Mouse (Mus musculus) stomach, postnatal 0 days (tissue): ENCODE measurements around the gene Armc5. TPM values are rescaled to one million over a fixed set of nuclear protein-coding genes. Genes with fewer than 3 reads are reported as not detected.
A peak's percentile ranks its signal among the peaks of the same experiment; 100 is the strongest.

Source experiments
- ATAC-seq: fragments of 200-750 bp; cut with Nextera tagmentation; 2 replicates; pipeline ENCODE4 v1.8.0; 2017; ENCODE audit not compliant: low FRiP score, low TSS enrichment
- DNase-seq: peaks from one replicate; pipeline ENCODE4 v3.0.0-alpha.2; 2016; ENCODE audit warnings: low spot score
- H3K27ac ChIP-seq: fragments of 300-500 bp; sonication (generic); replicated peaks from 2 replicates; pipeline ENCODE4 v1.5.1; 2014; ENCODE audit warnings: mild to moderate bottlenecking, control low read depth
- H3K27me3 ChIP-seq: fragments of 300-500 bp; sonication (generic); 2 replicates; pipeline ENCODE4 v1.6.1; 2014; ENCODE audit warnings: low read length; ENCODE audit not compliant: control insufficient read depth, insufficient read depth
- H3K36me3 ChIP-seq: fragments of 300-500 bp; sonication (generic); 2 replicates; pipeline ENCODE4 v1.6.1; 2014; ENCODE audit warnings: low read length, mixed read lengths; ENCODE audit not compliant: control insufficient read depth, insufficient read depth
- H3K4me1 ChIP-seq: fragments of 300-500 bp; sonication (generic); replicated peaks from 2 replicates; pipeline ENCODE4 v1.6.1; 2014; ENCODE audit warnings: antibody characterized with exemption; ENCODE audit not compliant: control insufficient read depth, insufficient read depth
- H3K4me2 ChIP-seq: fragments of 300-500 bp; sonication (generic); replicated peaks from 2 replicates; pipeline ENCODE4 v1.6.1; 2014; ENCODE audit warnings: low read depth, mild to moderate bottlenecking, control low read depth, moderate library complexity
- H3K4me3 ChIP-seq: fragments of 300-500 bp; sonication (generic); 2 replicates; pipeline ENCODE4 v1.5.1; 2014; ENCODE audit warnings: low read depth, low read length, control low read depth
- H3K9ac ChIP-seq: fragments of 300-500 bp; sonication (generic); 2 replicates; pipeline ENCODE4 v1.6.1; 2014; ENCODE audit warnings: mild to moderate bottlenecking, low read length, control low read depth, mixed read lengths
- H3K9me3 ChIP-seq: fragments of 300-500 bp; sonication (generic); 2 replicates; pipeline ENCODE4 v1.6.1; 2016; ENCODE audit warnings: low read length; ENCODE audit not compliant: control insufficient read depth
- CTCF ChIP-seq: IDR thresholded peaks from 2 replicates; pipeline ENCODE4 v1.5.1; 2016; ENCODE audit warnings: antibody characterized with exemption, low read depth, mild to moderate bottlenecking, moderate library complexity
- EP300 ChIP-seq: optimal IDR thresholded peaks from 2 replicates; pipeline ENCODE3; 2016; ENCODE audit warnings: antibody characterized with exemption
- WGBS: fragments of 180-500 bp; shearing (Covaris S2); extraction: QIAGEN DNeasy Blood & Tissue Kit; methylation state at CpG from one replicate; pipeline ENCODE4 v1.1.7; 2014; 5-methylcytosine and 5-hydroxymethylcytosine counted together
- polyA plus RNA-seq: library from polyadenylated mRNA; unstranded; fragments of >200 nt; fragmentation: Nextera tagmentation; extraction: Ambion mirVana; gene quantifications from 2 replicates; pipeline ENCODE4 v1.2.1, GENCODE M21; 2015

The Armc5 gene
- polyA plus RNA-seq: 10.7 and 12.4 TPM in 2 replicates

GRCm38 (mm10) chr7:128236856-128237592 lies at the start of gene Armc5:
Gene Armc5 (plus strand): TSS chr7:128237342.
- peak; percentile 84 for DNase-seq
- peak within 1 kb of the TSS; percentile 98 for H3K27ac ChIP-seq
- peaks cover 18% of the 10 kb centered on the region for H3K36me3 ChIP-seq
- H3K9me3 ChIP-seq: no peaks in the 10 kb centered on the region
- peak within 1 kb of the TSS; percentile 71 for H3K4me3 ChIP-seq
- no peaks in the 10 kb centered on the region; the same call in 1 of the 2 replicates for H3K4me1 ChIP-seq
- H3K27me3 ChIP-seq: no peaks in the 10 kb centered on the region
- peak; percentile 40 for ATAC-seq
- TF ChIP-seq CTCF (peak; percentile 86), EP300 (no peak)
- peak within 1 kb of the TSS; percentile 81 for H3K4me2 ChIP-seq
- 22% methylated on average over 37 of the region's 37 CpGs for WGBS
- peak within 1 kb of the TSS; percentile 89 for H3K9ac ChIP-seq

- H3K9me3 ChIP-seq: no peaks in the 10 kb centered on the region
- H3K27ac ChIP-seq: no peak overlapping the region
- WGBS: 88% methylated on average over 9 of the region's 9 CpGs
- H3K4me1 ChIP-seq: no peaks in the 10 kb centered on the region
- ATAC-seq (no peak), DNase-seq (no peak)
- no peak for TF ChIP-seq EP300
- no peak for TF ChIP-seq CTCF
- no peak overlapping the region for H3K9ac ChIP-seq
- no peak overlapping the region for H3K4me2 ChIP-seq
- no peak overlapping the region for H3K4me3 ChIP-seq
- H3K36me3 ChIP-seq: no peaks in the 10 kb centered on the region
- H3K27me3 ChIP-seq: no peaks in the 10 kb centered on the region
These were observed 35.5 kb upstream of the Armc5 start for GRCm38 (mm10) chr7:128201607-128202006.

- no peak for TF ChIP-seq CTCF
- TF ChIP-seq EP300: no peak
- Histone ChIP-seq H3K4me1 (no peaks in the 10 kb centered on the region), H3K27ac (no peak overlapping the region), H3K4me3 (no peak overlapping the region), H3K27me3 (no peaks in the 10 kb centered on the region), H3K4me2 (no peak overlapping the region), H3K36me3 (no peaks in the 10 kb centered on the region), H3K9me3 (no peaks in the 10 kb centered on the region), H3K9ac (no peak overlapping the region)
- ATAC-seq (no peak), DNase-seq (no peak)
- WGBS: 83% methylated on average over 9 of the region's 9 CpGs
These were observed 34.1 kb upstream of the Armc5 start for GRCm38 (mm10) chr7:128203071-128203470.

- Histone ChIP-seq H3K4me3 (no peak overlapping the region), H3K4me1 (no peaks in the 10 kb centered on the region), H3K27ac (no peak overlapping the region), H3K9ac (no peak overlapping the region), H3K36me3 (no peaks in the 10 kb centered on the region), H3K27me3 (no peaks in the 10 kb centered on the region), H3K4me2 (no peak overlapping the region), H3K9me3 (no peaks in the 10 kb centered on the region)
- WGBS: 89% methylated on average over 8 of the region's 8 CpGs
- no peak for DNase-seq
- TF ChIP-seq CTCF: no peak
- no peak for TF ChIP-seq EP300
- no peak for ATAC-seq
These were observed 33.0 kb upstream of the Armc5 start for GRCm38 (mm10) chr7:128204179-128204578.

GRCm38 (mm10) chr7:128205695-128206094 lies 31.4 kb upstream of the Armc5 start:
- Histone ChIP-seq H3K9ac (no peak overlapping the region), H3K4me2 (no peak overlapping the region), H3K9me3 (no peaks in the 10 kb centered on the region), H3K27me3 (no peaks in the 10 kb centered on the region), H3K36me3 (no peaks in the 10 kb centered on the region), H3K4me3 (no peak overlapping the region), H3K27ac (no peak overlapping the region), H3K4me1 (no peaks in the 10 kb centered on the region)
- WGBS: 83% methylated on average over 18 of the region's 18 CpGs
- ATAC-seq (no peak), DNase-seq (no peak)
- TF ChIP-seq CTCF (no peak), EP300 (no peak)

GRCm38 (mm10) chr7:128206152-128206551 lies 31.0 kb upstream of the Armc5 start, which contains the start of gene Cox6a2:
Gene Cox6a2 (minus strand): TSS chr7:128206387.
- Histone ChIP-seq H3K36me3 (no peaks in the 10 kb centered on the region), H3K27me3 (no peaks in the 10 kb centered on the region), H3K9ac (no peak within 1 kb of the TSS), H3K9me3 (no peaks in the 10 kb centered on the region), H3K4me2 (no peak within 1 kb of the TSS), H3K27ac (no peak within 1 kb of the TSS), H3K4me3 (no peak within 1 kb of the TSS), H3K4me1 (no peaks in the 10 kb centered on the region)
- no peak for ATAC-seq
- TF ChIP-seq EP300 (no peak), CTCF (no peak)
- DNase-seq: no peak
- 84% methylated on average over 6 of the region's 6 CpGs for whole genome bisulfite sequencing
